Mouse (Mus musculus) heart, embryonic 14.5 days (tissue): ENCODE results near the gene Dcdc2a. TPM values are rescaled to one million over a fixed set of nuclear protein-coding genes. Genes with fewer than 3 reads are reported as not detected.

ENCODE experiments used
- polyA plus RNA-seq: library from polyadenylated mRNA; unstranded; fragments of >200 nt; fragmentation: Nextera tagmentation; extraction: Ambion mirVana; gene quantifications from 2 replicates; pipeline ENCODE4 v1.2.1, GENCODE M21; 2014

The Dcdc2a gene
- polyA plus RNA-seq, 1 experiment from 2014 or later, result 0.77 TPM

Other genes starting within 250 kb of the Dcdc2a start
- gene Acot13, start 224.5 kb upstream of the Dcdc2a start, polyA plus RNA-seq, result 312 and 318 TPM in 2 replicates
- 31.4 and 32.0 TPM in 2 replicates for gene Tdp2, start 224.3 kb upstream of the Dcdc2a start, polyA plus RNA-seq
- 0.04 and 0.15 TPM in 2 replicates for gene D130043K22Rik, start 210.9 kb upstream of the Dcdc2a start, polyA plus RNA-seq
- 12.2 and 14.4 TPM in 2 replicates for gene Aldh5a1, start 118.3 kb upstream of the Dcdc2a start, polyA plus RNA-seq
- 0.20 and 0.27 TPM in 2 replicates for gene Gpld1, start 112.9 kb upstream of the Dcdc2a start, polyA plus RNA-seq
- gene Mrs2, start 35.6 kb upstream of the Dcdc2a start, polyA plus RNA-seq, result 19.2 and 21.7 TPM in 2 replicates
- gene Nrsn1, start 214.5 kb downstream of the Dcdc2a start, polyA plus RNA-seq, result 0.18 and 1.1 TPM in 2 replicates